Mouse (Mus musculus) embryonic facial prominence, embryonic 10.5 days (tissue): ENCODE measurements around the gene Rp9. TPM values are rescaled to one million over a fixed set of nuclear protein-coding genes. Genes with fewer than 3 reads are reported as not detected.

Experiments
- DNase-seq: peaks from one replicate; pipeline ENCODE4 v3.0.0-alpha.2; 2017; ENCODE audit warnings: low spot score
- H3K27ac ChIP-seq: fragments of 300-500 bp; sonication (generic); replicated peaks from 2 replicates; pipeline ENCODE4 v1.5.1; 2016; ENCODE audit warnings: mild to moderate bottlenecking
- H3K27me3 ChIP-seq: fragments of 300-500 bp; sonication (generic); replicated peaks from 2 replicates; pipeline ENCODE4 v1.6.1; 2016; ENCODE audit warnings: low read depth, mild to moderate bottlenecking; ENCODE audit not compliant: poor library complexity, severe bottlenecking
- H3K36me3 ChIP-seq: fragments of 300-500 bp; sonication (generic); replicated peaks from 2 replicates; pipeline ENCODE4 v1.6.1; 2016; ENCODE audit warnings: mild to moderate bottlenecking, moderate library complexity
- H3K4me1 ChIP-seq: fragments of 300-500 bp; sonication (generic); 2 replicates; pipeline ENCODE4 v1.6.1; 2016
- H3K4me3 ChIP-seq: fragments of 300-500 bp; sonication (generic); 2 replicates; pipeline ENCODE4 v1.5.1; 2016; ENCODE audit warnings: mild to moderate bottlenecking, moderate library complexity
- H3K9me3 ChIP-seq: fragments of 300-500 bp; sonication (generic); 2 replicates; pipeline ENCODE4 v1.6.1; 2016; ENCODE audit warnings: mild to moderate bottlenecking
- WGBS: fragments of 180-500 bp; shearing (Covaris S2); methylation state at CpG from one replicate; pipeline ENCODE4 v1.1.7; 2016; 5-methylcytosine and 5-hydroxymethylcytosine counted together
- polyA plus RNA-seq: library from polyadenylated mRNA; unstranded; fragments of >200 nt; fragmentation: Nextera tagmentation; extraction: Ambion mirVana; gene quantifications from 2 replicates; pipeline ENCODE4 v1.2.1, GENCODE M21; 2016

Gene Rp9
- polyA plus RNA-seq, 1 experiment from 2014 or later: 51.0 TPM

DNA sequence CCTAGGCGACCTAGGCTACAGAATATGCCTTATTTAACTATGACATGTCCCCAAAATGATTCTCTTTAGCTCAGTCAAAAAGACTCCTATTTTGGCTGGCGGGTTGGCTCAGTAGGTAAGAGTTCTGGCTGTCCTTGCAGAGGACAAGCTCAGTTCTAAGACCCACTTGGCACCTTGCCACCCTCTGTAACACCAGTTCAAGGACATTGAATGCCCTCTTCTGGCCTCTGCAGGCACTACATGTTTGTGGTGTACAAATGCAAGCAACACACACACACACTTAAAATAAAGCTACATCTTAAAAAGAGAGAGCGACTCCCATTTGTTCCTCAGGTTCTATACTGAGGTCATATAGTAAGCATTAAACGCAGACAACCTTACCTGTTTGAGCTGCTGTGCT is 96.8 kb downstream of the Rp9 start:
- no peaks in the 10 kb centered on the region for H3K9me3 ChIP-seq
- no peak overlapping the region for H3K4me3 ChIP-seq

DNA sequence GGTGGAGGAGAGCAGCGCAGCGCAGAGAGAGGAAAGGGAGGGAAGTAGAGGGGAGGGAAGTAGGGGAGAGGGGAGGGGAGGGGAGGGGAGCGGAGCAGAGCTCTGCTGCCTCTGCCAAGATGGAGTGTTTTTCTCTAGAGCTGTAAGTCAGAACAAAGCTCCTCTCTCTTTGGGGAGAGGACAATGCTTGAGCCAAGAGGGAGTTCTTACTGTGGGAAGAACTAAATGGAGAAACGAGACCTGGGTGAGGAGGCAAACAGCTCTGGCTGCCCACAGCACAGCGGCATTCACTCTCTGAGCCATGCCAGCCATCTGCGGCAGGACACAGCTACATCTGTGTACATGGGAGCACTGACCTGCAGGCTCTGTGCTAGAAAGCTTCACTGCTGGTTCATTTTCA is 101.5 kb downstream of the Rp9 start:
- no peaks in the 10 kb centered on the region for H3K4me1 ChIP-seq
- peaks cover 97% of the 10 kb centered on the region for H3K36me3 ChIP-seq
- DNase-seq: no peak
- 87% methylated on average over 6 of the region's 6 CpGs for WGBS
- H3K27ac ChIP-seq: no peak overlapping the region
- H3K27me3 ChIP-seq: no peaks in the 10 kb centered on the region
- no peaks in the 10 kb centered on the region for H3K9me3 ChIP-seq
- no peak overlapping the region for H3K4me3 ChIP-seq

More for the DNA sequence above, 96.8 kb downstream of the Rp9 start:
- WGBS: 95% methylated on average over 4 of the region's 4 CpGs
- Histone ChIP-seq H3K36me3 (peaks cover 93% of the 10 kb centered on the region), H3K27me3 (no peaks in the 10 kb centered on the region), H3K27ac (no peak overlapping the region), H3K4me1 (no peaks in the 10 kb centered on the region)
- DNase-seq: no peak

DNA sequence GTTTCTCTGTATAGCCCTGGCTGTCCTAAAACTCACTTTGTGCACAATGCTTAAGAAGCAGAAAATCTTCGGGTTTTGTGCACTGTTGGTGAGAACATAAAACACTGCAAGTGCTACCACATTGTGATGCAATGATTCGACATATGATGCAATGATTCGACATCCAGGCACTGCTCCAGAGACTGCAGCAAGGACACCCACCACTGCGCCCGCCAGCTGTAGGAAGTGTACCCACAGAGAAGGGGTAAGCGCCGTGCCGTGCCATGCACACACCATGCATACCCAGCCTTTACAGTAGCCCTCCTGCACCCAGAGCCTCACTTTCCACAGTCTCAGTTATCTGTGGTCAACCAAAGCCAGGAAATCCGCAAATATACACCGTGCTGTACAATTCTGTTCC is 102.9 kb downstream of the Rp9 start:
- Histone ChIP-seq H3K4me1 (no peaks in the 10 kb centered on the region), H3K9me3 (no peaks in the 10 kb centered on the region), H3K36me3 (peaks cover 97% of the 10 kb centered on the region), H3K27me3 (no peaks in the 10 kb centered on the region), H3K4me3 (no peak overlapping the region), H3K27ac (no peak overlapping the region)
- 95% methylated on average over 10 of the region's 10 CpGs for WGBS
- DNase-seq: no peak

DNA sequence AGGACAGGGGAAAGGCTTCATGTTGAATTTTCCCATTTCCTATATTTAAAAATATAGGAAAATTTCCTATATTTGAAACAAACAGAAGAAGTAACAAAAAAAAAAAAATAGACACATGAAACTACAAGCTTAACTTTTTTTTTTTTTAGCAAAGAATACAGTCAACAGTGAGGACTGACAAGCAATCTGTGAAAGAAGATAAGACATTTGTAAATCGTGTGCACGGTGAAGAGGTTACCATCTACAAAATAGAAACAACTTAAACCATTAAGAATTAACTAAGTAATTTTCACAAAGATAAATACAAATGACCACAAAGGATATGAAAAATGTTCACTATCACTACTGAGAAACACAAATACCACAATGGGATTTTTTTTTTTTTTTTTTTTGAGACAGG is 103.3 kb downstream of the Rp9 start:
- Histone ChIP-seq H3K9me3 (no peaks in the 10 kb centered on the region), H3K4me3 (no peak overlapping the region), H3K27me3 (no peaks in the 10 kb centered on the region), H3K27ac (no peak overlapping the region), H3K36me3 (peaks cover 97% of the 10 kb centered on the region), H3K4me1 (no peaks in the 10 kb centered on the region)
- 95% methylated on average over 2 of the region's 2 CpGs for WGBS
- DNase-seq: no peak

Other genes with a start within 250 kb of the Rp9 start
- 11.2 and 12.7 TPM in 2 replicates for gene Zfp809, start 244.0 kb downstream of the Rp9 start, polyA plus RNA-seq
- gene Zfp599, start 209.8 kb downstream of the Rp9 start, polyA plus RNA-seq: 8.3 and 9.3 TPM in 2 replicates
- gene Zfp810, start 162.1 kb downstream of the Rp9 start, polyA plus RNA-seq: 26.3 and 29.7 TPM in 2 replicates
- 41.6 TPM in 2 replicates for gene Anln, start 80.6 kb downstream of the Rp9 start, polyA plus RNA-seq
- 6.2 and 6.8 TPM in 2 replicates for gene 9530077C05Rik, start 58.2 kb downstream of the Rp9 start, polyA plus RNA-seq
- gene Gm17545, start 15.5 kb downstream of the Rp9 start, polyA plus RNA-seq: not detected in 2 replicates
- 11.9 and 12.9 TPM in 2 replicates for gene Bbs9, start 6.0 kb upstream of the Rp9 start, polyA plus RNA-seq